Mouse (Mus musculus) forebrain, embryonic 10.5 days (tissue): ENCODE measurements around the gene Vps37d. TPM values are rescaled to one million over a fixed set of nuclear protein-coding genes. Genes with fewer than 3 reads are reported as not detected.
"Not testable (repeated sequence)": the region's sequence is repeated elsewhere in the genome, so short reads cannot be mapped to it uniquely, and the experiment has no call there.

ENCODE experiments used
- DNase-seq: peaks from one replicate; pipeline ENCODE4 v3.0.0-alpha.2; 2017; ENCODE audit warnings: low spot score; ENCODE audit errors: extremely low spot score
- H3K27ac ChIP-seq: fragments of 300-500 bp; sonication (generic); 2 replicates; pipeline ENCODE4 v1.5.1; 2016; ENCODE audit warnings: mild to moderate bottlenecking
- H3K27me3 ChIP-seq: fragments of 300-500 bp; sonication (generic); 2 replicates; pipeline ENCODE4 v1.6.1; 2016; ENCODE audit warnings: mild to moderate bottlenecking; ENCODE audit not compliant: poor library complexity, severe bottlenecking
- H3K36me3 ChIP-seq: fragments of 300-500 bp; sonication (generic); replicated peaks from 2 replicates; pipeline ENCODE4 v1.6.1; 2016; ENCODE audit warnings: mild to moderate bottlenecking, moderate library complexity
- H3K4me1 ChIP-seq: fragments of 300-500 bp; sonication (generic); 2 replicates; pipeline ENCODE4 v1.6.1; 2016
- H3K4me3 ChIP-seq: fragments of 300-500 bp; sonication (generic); 2 replicates; pipeline ENCODE4 v1.5.1; 2016; ENCODE audit warnings: mild to moderate bottlenecking, moderate library complexity
- H3K9me3 ChIP-seq: fragments of 300-500 bp; sonication (generic); 2 replicates; pipeline ENCODE4 v1.6.1; 2016; ENCODE audit warnings: mild to moderate bottlenecking, moderate library complexity
- WGBS: fragments of 180-500 bp; shearing (Covaris S2); methylation state at CpG from one replicate; pipeline ENCODE4 v1.1.7; 2016; 5-methylcytosine and 5-hydroxymethylcytosine counted together
- polyA plus RNA-seq: library from polyadenylated mRNA; unstranded; fragments of >200 nt; fragmentation: Nextera tagmentation; extraction: Ambion mirVana; gene quantifications from 2 replicates; pipeline ENCODE4 v1.2.1, GENCODE M21; 2016

The Vps37d gene
- polyA plus RNA-seq, 1 experiment from 2014 or later = 7.7 TPM

DNA sequence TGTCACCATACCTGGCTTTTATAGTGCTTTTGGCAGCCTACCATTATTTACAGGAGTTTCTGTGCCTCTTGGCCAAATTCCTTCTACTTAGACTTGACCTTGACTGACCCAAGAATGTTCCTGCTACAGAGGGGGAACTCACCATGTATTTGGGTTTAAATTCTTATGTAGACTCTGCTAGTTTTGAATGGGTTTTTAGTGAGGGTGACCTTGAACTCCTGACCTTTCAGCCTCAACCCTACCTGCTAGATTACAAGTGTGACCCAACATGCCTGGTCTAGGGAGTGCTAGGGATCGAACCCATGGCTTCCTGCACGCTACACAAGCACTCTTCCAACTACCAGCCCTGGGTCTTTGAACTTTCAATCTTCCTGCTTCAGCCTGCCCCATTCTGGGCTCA, 6.0 kb downstream of the Vps37d start:
- Histone ChIP-seq H3K4me3 (no peak overlapping the region), H3K9me3 (no peaks in the 10 kb centered on the region), H3K27me3 (no peaks in the 10 kb centered on the region; the same call in none of the 2 replicates), H3K4me1 (peaks cover 28% of the 10 kb centered on the region), H3K36me3 (peaks cover 57% of the 10 kb centered on the region), H3K27ac (no peak overlapping the region)
- WGBS = 95% methylated on average over 2 of the region's 2 CpGs
- DNase-seq = no peak

- 92% methylated on average over 3 of the region's 3 CpGs for WGBS
- H3K4me1 ChIP-seq = peaks cover 25% of the 10 kb centered on the region
- H3K27ac ChIP-seq = no peak overlapping the region
- H3K36me3 ChIP-seq = peaks cover 62% of the 10 kb centered on the region
- H3K4me3 ChIP-seq = no peak overlapping the region
- H3K9me3 ChIP-seq = no peaks in the 10 kb centered on the region
- no peaks in the 10 kb centered on the region; the same call in none of the 2 replicates for H3K27me3 ChIP-seq
- DNase-seq = no peak
These were observed 7.6 kb downstream of the Vps37d start for GRCm38 (mm10) chr5:135070448-135070847.

DNA sequence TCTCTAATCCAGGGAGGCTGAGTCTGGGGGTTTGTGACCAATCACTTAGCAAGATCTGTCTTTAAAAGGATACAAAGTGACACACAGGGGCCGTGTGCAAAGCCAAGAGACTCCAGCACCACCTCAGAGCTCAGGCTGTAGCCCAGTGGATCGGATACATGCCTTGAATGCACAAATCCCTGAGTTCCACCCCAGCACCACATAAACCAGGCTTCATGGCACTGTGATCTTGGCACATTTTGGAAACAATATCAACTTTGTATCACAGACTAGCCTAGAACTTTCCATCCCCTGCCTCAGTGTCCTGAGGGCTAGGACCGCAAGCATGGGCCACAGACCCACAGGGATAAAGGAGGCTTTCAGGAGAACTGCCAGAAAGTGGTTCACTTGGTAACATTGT, 12.1 kb downstream of the Vps37d start:
- peak overlapping the region; percentile 93; the same call in 1 of the 2 replicates for H3K4me3 ChIP-seq
- peaks cover 26% of the 10 kb centered on the region for H3K4me1 ChIP-seq
- DNase-seq = no peak
- H3K36me3 ChIP-seq = peaks cover 47% of the 10 kb centered on the region
- H3K9me3 ChIP-seq = no peaks in the 10 kb centered on the region
- H3K27me3 ChIP-seq = no peaks in the 10 kb centered on the region
- H3K27ac ChIP-seq = no peak overlapping the region
- 92% methylated on average over 3 of the region's 3 CpGs for WGBS

- Histone ChIP-seq H3K27ac (peak within 1 kb of the TSS; percentile 88), H3K4me3 (peak within 1 kb of the TSS; percentile 93), H3K4me1 (peaks cover 26% of the 10 kb centered on the region), H3K36me3 (peaks cover 58% of the 10 kb centered on the region)
- WGBS = 83% methylated on average over 9 of the region's 9 CpGs
- not testable (repeated sequence) for DNase-seq, H3K9me3 ChIP-seq, H3K27me3 ChIP-seq
These were observed 13.1 kb downstream of the Vps37d start, which contains the start of gene Bud23 for GRCm38 (mm10) chr5:135064909-135065446. Gene Bud23, minus strand, starts transcription at chr5:135064959.

- DNase-seq = peak; percentile 29
- under 1% methylated on average over 40 of the region's 40 CpGs for WGBS
- Histone ChIP-seq H3K4me3 (peak overlapping the region; percentile 93), H3K4me1 (peaks cover 26% of the 10 kb centered on the region), H3K27ac (peak overlapping the region; percentile 88), H3K36me3 (peaks cover 64% of the 10 kb centered on the region), H3K9me3 (no peaks in the 10 kb centered on the region), H3K27me3 (no peaks in the 10 kb centered on the region)
These were observed 13.7 kb downstream of the Vps37d start for GRCm38 (mm10) chr5:135064382-135064766.

DNA sequence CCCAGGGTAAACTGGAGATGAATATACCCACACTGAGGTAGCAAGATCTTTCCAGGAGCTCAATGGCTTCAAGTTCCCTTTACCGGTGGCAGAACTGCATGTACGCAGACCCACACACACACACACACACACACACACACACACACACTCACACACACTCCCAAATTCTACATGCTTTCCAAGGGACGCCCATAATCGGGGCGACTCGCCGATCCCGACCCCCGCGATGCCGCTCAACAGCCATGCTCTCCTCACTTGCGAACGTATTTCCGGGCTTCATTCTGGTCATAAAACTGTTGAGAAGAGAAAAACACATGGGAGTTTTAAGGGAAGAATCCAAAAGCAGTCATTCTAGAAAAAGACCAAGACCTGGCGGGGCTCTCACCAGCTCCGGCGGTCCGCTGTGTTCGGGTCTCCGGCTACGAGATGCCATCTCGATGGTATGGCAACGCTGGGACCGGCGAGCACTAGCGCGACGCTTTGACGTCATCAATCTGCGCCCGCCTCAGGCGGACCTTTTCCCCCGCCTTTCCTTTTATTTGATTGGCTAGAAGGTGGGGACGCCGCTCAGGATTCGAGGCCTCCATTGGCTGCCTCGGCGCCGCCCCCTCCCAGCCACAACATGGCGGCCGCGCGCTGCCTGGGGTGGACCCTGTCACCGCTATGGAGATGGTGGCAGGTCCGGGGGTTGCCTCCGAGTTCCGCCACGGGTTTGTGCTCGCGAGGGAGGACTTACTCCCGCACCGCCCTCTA, 14.3 kb downstream of the Vps37d start, which contains the start of gene Dnajc30:
Dnajc30 (plus strand) TSS at position 574 of the 753 bp plus-strand sequence.
- Histone ChIP-seq H3K27me3 (no peaks in the 10 kb centered on the region), H3K4me1 (peaks cover 26% of the 10 kb centered on the region), H3K36me3 (peaks cover 69% of the 10 kb centered on the region), H3K9me3 (no peaks in the 10 kb centered on the region), H3K4me3 (peak within 1 kb of the TSS; percentile 93), H3K27ac (peak within 1 kb of the TSS; percentile 88)
- WGBS = under 1% methylated on average over 52 of the region's 52 CpGs
- DNase-seq = peak; percentile 95

- 87% methylated on average over 12 of the region's 12 CpGs for WGBS
- no peak for DNase-seq
- Histone ChIP-seq H3K27ac (no peak overlapping the region), H3K4me3 (no peak overlapping the region), H3K27me3 (no peaks in the 10 kb centered on the region), H3K9me3 (no peaks in the 10 kb centered on the region), H3K4me1 (no peaks in the 10 kb centered on the region), H3K36me3 (peaks cover 95% of the 10 kb centered on the region)
These were observed 24.7 kb downstream of the Vps37d start for GRCm38 (mm10) chr5:135053356-135053755.

DNA sequence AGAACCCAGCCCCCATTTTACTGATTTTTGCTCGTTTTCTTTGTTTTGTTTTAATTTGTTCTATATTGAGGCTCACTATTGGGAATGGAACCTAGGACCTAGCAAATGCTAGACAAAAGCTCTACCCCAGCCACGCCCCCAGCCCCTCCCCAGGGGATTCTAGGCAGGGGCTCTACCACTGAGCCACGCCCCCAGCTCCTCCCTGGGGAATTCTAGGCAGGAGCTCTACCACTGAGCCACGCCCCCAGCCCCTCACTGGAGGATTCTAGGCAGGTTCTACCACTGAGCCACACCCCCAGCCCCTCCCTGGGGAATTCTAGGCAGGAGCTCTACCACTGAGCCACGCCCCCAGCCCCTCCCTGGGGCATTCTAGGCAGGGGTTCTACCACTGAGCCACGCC, 28.8 kb downstream of the Vps37d start:
- not testable (repeated sequence) for H3K27ac ChIP-seq, H3K4me3 ChIP-seq, H3K4me1 ChIP-seq, DNase-seq, H3K27me3 ChIP-seq, H3K9me3 ChIP-seq
- 83% methylated on average over 6 of the region's 6 CpGs for WGBS
- H3K36me3 ChIP-seq = peaks cover 77% of the 10 kb centered on the region

GRCm38 (mm10) chr5:135048539-135048938, 29.5 kb downstream of the Vps37d start:
- Histone ChIP-seq H3K9me3 (no peaks in the 10 kb centered on the region), H3K36me3 (peaks cover 72% of the 10 kb centered on the region), H3K4me3 (no peak overlapping the region), H3K27ac (no peak overlapping the region), H3K4me1 (no peaks in the 10 kb centered on the region), H3K27me3 (no peaks in the 10 kb centered on the region)
- 90% methylated on average over 5 of the region's 5 CpGs for WGBS
- no peak for DNase-seq

GRCm38 (mm10) chr5:135044575-135044974, 33.5 kb downstream of the Vps37d start:
- WGBS = 92% methylated on average over 3 of the region's 3 CpGs
- no peak overlapping the region for H3K27ac ChIP-seq
- H3K4me1 ChIP-seq = peaks cover 26% of the 10 kb centered on the region
- DNase-seq = no peak
- no peak overlapping the region for H3K4me3 ChIP-seq
- H3K36me3 ChIP-seq = peaks cover 44% of the 10 kb centered on the region
- no peaks in the 10 kb centered on the region for H3K9me3 ChIP-seq
- no peaks in the 10 kb centered on the region; the same call in 1 of the 2 replicates for H3K27me3 ChIP-seq

- DNase-seq = no peak
- Histone ChIP-seq H3K36me3 (peaks cover 45% of the 10 kb centered on the region), H3K9me3 (no peaks in the 10 kb centered on the region), H3K27ac (no peak overlapping the region), H3K27me3 (no peaks in the 10 kb centered on the region; the same call in 1 of the 2 replicates), H3K4me1 (peaks cover 27% of the 10 kb centered on the region), H3K4me3 (peak overlapping the region; percentile 26)
- 21% methylated on average over 21 of the region's 21 CpGs for WGBS
These were observed 35.8 kb downstream of the Vps37d start for GRCm38 (mm10) chr5:135042105-135042788.

- Histone ChIP-seq H3K36me3 (peaks cover 51% of the 10 kb centered on the region), H3K4me1 (peaks cover 27% of the 10 kb centered on the region), H3K27ac (peak overlapping the region; percentile 26; the same call in 1 of the 2 replicates), H3K4me3 (no peak overlapping the region), H3K27me3 (no peaks in the 10 kb centered on the region; the same call in 1 of the 2 replicates), H3K9me3 (no peaks in the 10 kb centered on the region)
- DNase-seq = no peak
- WGBS = 85% methylated on average over 11 of the region's 11 CpGs
These were observed 37.3 kb downstream of the Vps37d start for GRCm38 (mm10) chr5:135040777-135041176.
